Mouse (Mus musculus) embryonic facial prominence, embryonic 10.5 days (tissue): ENCODE measurements around the gene Tuft1. TPM values are rescaled to one million over a fixed set of nuclear protein-coding genes. Genes with fewer than 3 reads are reported as not detected.
A peak's percentile ranks its signal among the peaks of the same experiment; 100 is the strongest.

Experiments used
- DNase-seq: peaks from one replicate; pipeline ENCODE4 v3.0.0-alpha.2; 2017; ENCODE audit warnings: low spot score
- H3K27ac ChIP-seq: fragments of 300-500 bp; sonication (generic); replicated peaks from 2 replicates; pipeline ENCODE4 v1.5.1; 2016; ENCODE audit warnings: mild to moderate bottlenecking
- H3K27me3 ChIP-seq: fragments of 300-500 bp; sonication (generic); replicated peaks from 2 replicates; pipeline ENCODE4 v1.6.1; 2016; ENCODE audit warnings: low read depth, mild to moderate bottlenecking; ENCODE audit not compliant: poor library complexity, severe bottlenecking
- H3K36me3 ChIP-seq: fragments of 300-500 bp; sonication (generic); replicated peaks from 2 replicates; pipeline ENCODE4 v1.6.1; 2016; ENCODE audit warnings: mild to moderate bottlenecking, moderate library complexity
- H3K4me1 ChIP-seq: fragments of 300-500 bp; sonication (generic); 2 replicates; pipeline ENCODE4 v1.6.1; 2016
- H3K4me3 ChIP-seq: fragments of 300-500 bp; sonication (generic); 2 replicates; pipeline ENCODE4 v1.5.1; 2016; ENCODE audit warnings: mild to moderate bottlenecking, moderate library complexity
- H3K9me3 ChIP-seq: fragments of 300-500 bp; sonication (generic); 2 replicates; pipeline ENCODE4 v1.6.1; 2016; ENCODE audit warnings: mild to moderate bottlenecking
- WGBS: fragments of 180-500 bp; shearing (Covaris S2); methylation state at CpG from one replicate; pipeline ENCODE4 v1.1.7; 2016; 5-methylcytosine and 5-hydroxymethylcytosine counted together
- polyA plus RNA-seq: library from polyadenylated mRNA; unstranded; fragments of >200 nt; fragmentation: Nextera tagmentation; extraction: Ambion mirVana; gene quantifications from 2 replicates; pipeline ENCODE4 v1.2.1, GENCODE M21; 2016

The Tuft1 gene
- polyA plus RNA-seq, 1 experiment from 2014 or later, result 4.7 TPM

GRCm38 (mm10) chr3:94611343-94611742, 47.3 kb downstream of the Tuft1 start:
- Histone ChIP-seq H3K36me3 (no peaks in the 10 kb centered on the region), H3K27me3 (no peaks in the 10 kb centered on the region), H3K4me3 (no peak overlapping the region), H3K27ac (no peak overlapping the region), H3K4me1 (peaks cover 13% of the 10 kb centered on the region; the same call in 1 of the 2 replicates), H3K9me3 (no peaks in the 10 kb centered on the region)
- DNase-seq, result no peak
- WGBS, result 71% methylated on average over 4 of the region's 4 CpGs

GRCm38 (mm10) chr3:94610581-94610980, 48.1 kb downstream of the Tuft1 start:
- H3K4me3 ChIP-seq, result no peak overlapping the region
- H3K9me3 ChIP-seq, result no peaks in the 10 kb centered on the region
- no peak for DNase-seq
- H3K27me3 ChIP-seq, result no peaks in the 10 kb centered on the region
- no peaks in the 10 kb centered on the region for H3K36me3 ChIP-seq
- peaks cover 13% of the 10 kb centered on the region; the same call in 1 of the 2 replicates for H3K4me1 ChIP-seq
- no peak overlapping the region for H3K27ac ChIP-seq
- WGBS, result 76% methylated on average over 2 of the region's 2 CpGs

- Histone ChIP-seq H3K4me1 (peaks cover 13% of the 10 kb centered on the region; the same call in 1 of the 2 replicates), H3K27me3 (no peaks in the 10 kb centered on the region), H3K9me3 (no peaks in the 10 kb centered on the region), H3K27ac (no peak overlapping the region), H3K4me3 (no peak overlapping the region), H3K36me3 (no peaks in the 10 kb centered on the region)
- WGBS, result 95% methylated on average over 3 of the region's 3 CpGs
- DNase-seq, result no peak
Observed at GRCm38 (mm10) chr3:94609621-94610020, 49.1 kb downstream of the Tuft1 start.

GRCm38 (mm10) chr3:94601959-94602358, 56.7 kb downstream of the Tuft1 start:
- no peaks in the 10 kb centered on the region for H3K36me3 ChIP-seq
- H3K27ac ChIP-seq, result no peak overlapping the region
- no peaks in the 10 kb centered on the region for H3K27me3 ChIP-seq
- H3K4me1 ChIP-seq, result no peaks in the 10 kb centered on the region
- H3K4me3 ChIP-seq, result no peak overlapping the region
- WGBS, result 7% methylated on average over 4 of the region's 4 CpGs
- no peaks in the 10 kb centered on the region for H3K9me3 ChIP-seq
- DNase-seq, result peak; percentile 60

- 83% methylated on average over 3 of the region's 3 CpGs for WGBS
- no peaks in the 10 kb centered on the region for H3K27me3 ChIP-seq
- H3K4me3 ChIP-seq, result no peak overlapping the region
- H3K27ac ChIP-seq, result no peak overlapping the region
- no peak for DNase-seq
- H3K36me3 ChIP-seq, result no peaks in the 10 kb centered on the region
- H3K9me3 ChIP-seq, result peaks cover 8% of the 10 kb centered on the region; the same call in 1 of the 2 replicates
- H3K4me1 ChIP-seq, result no peaks in the 10 kb centered on the region
Observed at GRCm38 (mm10) chr3:94597224-94597779, 61.4 kb downstream of the Tuft1 start.

- Histone ChIP-seq H3K36me3 (no peaks in the 10 kb centered on the region), H3K27ac (no peak overlapping the region), H3K9me3 (peaks cover 8% of the 10 kb centered on the region; the same call in 1 of the 2 replicates), H3K4me3 (no peak overlapping the region), H3K27me3 (no peaks in the 10 kb centered on the region), H3K4me1 (no peaks in the 10 kb centered on the region)
- no peak for DNase-seq
- WGBS, result 87% methylated on average over 6 of the region's 6 CpGs
Observed at GRCm38 (mm10) chr3:94595871-94596287, 62.8 kb downstream of the Tuft1 start.

GRCm38 (mm10) chr3:94591066-94591465, 67.6 kb downstream of the Tuft1 start:
- 82% methylated on average over 5 of the region's 5 CpGs for WGBS
- Histone ChIP-seq H3K27me3 (no peaks in the 10 kb centered on the region), H3K36me3 (no peaks in the 10 kb centered on the region), H3K4me3 (no peak overlapping the region), H3K9me3 (peaks cover 8% of the 10 kb centered on the region; the same call in 1 of the 2 replicates), H3K27ac (no peak overlapping the region), H3K4me1 (no peaks in the 10 kb centered on the region)
- DNase-seq, result no peak

GRCm38 (mm10) chr3:94587962-94588361, 70.7 kb downstream of the Tuft1 start:
- WGBS, result 69% methylated on average over 5 of the region's 5 CpGs
- H3K4me3 ChIP-seq, result no peak overlapping the region
- no peaks in the 10 kb centered on the region for H3K27me3 ChIP-seq
- H3K36me3 ChIP-seq, result no peaks in the 10 kb centered on the region
- H3K27ac ChIP-seq, result no peak overlapping the region
- H3K4me1 ChIP-seq, result no peaks in the 10 kb centered on the region
- no peak for DNase-seq
- peaks cover 2% of the 10 kb centered on the region; the same call in 1 of the 2 replicates for H3K9me3 ChIP-seq

GRCm38 (mm10) chr3:94582944-94583343, 75.7 kb downstream of the Tuft1 start:
- Histone ChIP-seq H3K36me3 (no peaks in the 10 kb centered on the region), H3K4me3 (peak overlapping the region; percentile 93), H3K27ac (0 out of 2 replicates have a peak overlapping the region, but pooled peaks have one; percentile 96), H3K9me3 (no peaks in the 10 kb centered on the region), H3K4me1 (peaks cover 27% of the 10 kb centered on the region), H3K27me3 (no peaks in the 10 kb centered on the region)
- no peak for DNase-seq
- 71% methylated on average over 7 of the region's 7 CpGs for WGBS

- DNase-seq, result peak; percentile 97
- Histone ChIP-seq H3K27ac (peak within 1 kb of the TSS; percentile 96), H3K27me3 (no peaks in the 10 kb centered on the region), H3K36me3 (no peaks in the 10 kb centered on the region), H3K4me3 (peak within 1 kb of the TSS; percentile 93), H3K4me1 (peaks cover 27% of the 10 kb centered on the region), H3K9me3 (no peaks in the 10 kb centered on the region)
- WGBS, result under 1% methylated on average over 42 of the region's 42 CpGs
Observed at GRCm38 (mm10) chr3:94582456-94582891, 76.2 kb downstream of the Tuft1 start, which contains the start of gene Snx27. Gene Snx27, minus strand, starts transcription at chr3:94582716.

- H3K27ac ChIP-seq, result peak overlapping the region; percentile 96
- no peak for DNase-seq
- H3K36me3 ChIP-seq, result no peaks in the 10 kb centered on the region
- under 1% methylated on average over 48 of the region's 48 CpGs for WGBS
- H3K4me3 ChIP-seq, result peak overlapping the region; percentile 93
- H3K27me3 ChIP-seq, result no peaks in the 10 kb centered on the region
- H3K9me3 ChIP-seq, result no peaks in the 10 kb centered on the region
- peaks cover 27% of the 10 kb centered on the region for H3K4me1 ChIP-seq
Observed at GRCm38 (mm10) chr3:94581793-94582455, 76.7 kb downstream of the Tuft1 start.

- no peaks in the 10 kb centered on the region for H3K36me3 ChIP-seq
- peak overlapping the region; percentile 96 for H3K27ac ChIP-seq
- 4% methylated on average over 16 of the region's 16 CpGs for WGBS
- DNase-seq, result peak; percentile 44
- H3K4me3 ChIP-seq, result peak overlapping the region; percentile 93
- no peaks in the 10 kb centered on the region for H3K9me3 ChIP-seq
- H3K4me1 ChIP-seq, result peaks cover 27% of the 10 kb centered on the region
- H3K27me3 ChIP-seq, result no peaks in the 10 kb centered on the region
Observed at GRCm38 (mm10) chr3:94581138-94581780, 77.4 kb downstream of the Tuft1 start.
